Mouse (Mus musculus) gastrocnemius, postnatal 36 days (tissue): ENCODE data around the gene Galnt14. TPM values are rescaled to one million over a fixed set of nuclear protein-coding genes. Genes with fewer than 3 reads are reported as not detected.

Experiments
- total RNA-seq, 2 experiments: library from RNA; stranded (reverse); gene quantifications; 2 replicates each; pipeline ENCODE4 v1.2.3; 2021

Galnt14 gene
- total RNA-seq, 2 experiments from 2014 or later, result not detected

Other genes with a start within 250 kb of the Galnt14 start
- gene Ehd3, start 93.7 kb upstream of the Galnt14 start, total RNA-seq, result 1 to 10 TPM; 3.4 to 3.6 TPM
- gene Xdh, start 239.7 kb upstream of the Galnt14 start, total RNA-seq, result 10 to 100 TPM; 46.5 to 54.0 TPM